Mouse (Mus musculus) megakaryocyte progenitor cell, adult 5-6 weeks (primary cell): ENCODE results near the gene Clec2l. TPM values are rescaled to one million over a fixed set of nuclear protein-coding genes. Genes with fewer than 3 reads are reported as not detected.

Experiments
- ATAC-seq: replicated peaks from 2 replicates; pipeline ENCODE4 v1.8.0; 2016; ENCODE audit warnings: mild to moderate bottlenecking, moderate TSS enrichment, inconsistent platforms; ENCODE audit not compliant: poor library complexity
- total RNA-seq, 2 experiments: library from RNA; stranded (forward) in 1 of 2; stranded (reverse) in 1 of 2; fragments of 157-497, 149-512 nt in 1 of 2; fragments of 200-1000 nt in 1 of 2; gene quantifications; 2 replicates each; pipeline versions ENCODE4 v1.2.3 to v1.2.4; 2015 to 2017

Gene Clec2l
- total RNA-seq, 2 experiments from 2014 or later: not detected

GRCm38 (mm10) chr6:38713957-38714898 is 51.4 kb downstream of the Clec2l start:
- peak; percentile 45; the same call in 1 of the 2 replicates for ATAC-seq

- ATAC-seq: no peak
These were observed 53.0 kb downstream of the Clec2l start for GRCm38 (mm10) chr6:38715881-38716280.

- ATAC-seq: no peak
These were observed 55.8 kb downstream of the Clec2l start for GRCm38 (mm10) chr6:38718625-38719024.

- no peak for ATAC-seq
These were observed 56.4 kb downstream of the Clec2l start for GRCm38 (mm10) chr6:38719229-38719628.

- ATAC-seq: no peak
These were observed 58.5 kb downstream of the Clec2l start for GRCm38 (mm10) chr6:38721361-38721760.

GRCm38 (mm10) chr6:38725515-38725914 is 62.6 kb downstream of the Clec2l start:
- no peak for ATAC-seq

Other genes with a start within 250 kb of the Clec2l start
- 34.8 and 44.5 TPM in 2 replicates for gene Ubn2, start 229.1 kb upstream of the Clec2l start, total RNA-seq (2015)
- gene Ubn2, start 229.1 kb upstream of the Clec2l start, total RNA-seq (2017): 13.5 and 20.6 TPM in 2 replicates
- gene Fmc1, start 129.6 kb upstream of the Clec2l start, total RNA-seq (2015): 99.9 and 108 TPM in 2 replicates
- gene Fmc1, start 129.6 kb upstream of the Clec2l start, total RNA-seq (2017): 58.3 and 60.3 TPM in 2 replicates
- 183 and 193 TPM in 2 replicates for gene Luc7l2, start 111.7 kb upstream of the Clec2l start, total RNA-seq (2015)
- gene Luc7l2, start 111.7 kb upstream of the Clec2l start, total RNA-seq (2017): 181 and 264 TPM in 2 replicates
- 0.05 and 0.22 TPM in 2 replicates for gene Klrg2, start 25.8 kb upstream of the Clec2l start, total RNA-seq (2015)
- gene Klrg2, start 25.8 kb upstream of the Clec2l start, total RNA-seq (2017): not detected in 2 replicates
- gene Tbxas1, start 212.3 kb downstream of the Clec2l start, total RNA-seq (2015): 11.3 and 15.9 TPM in 2 replicates
- gene Tbxas1, start 212.3 kb downstream of the Clec2l start, total RNA-seq (2017): 13.1 TPM in 2 replicates
- 58.0 and 60.1 TPM in 2 replicates for gene Hipk2, start 213.1 kb downstream of the Clec2l start, total RNA-seq (2015)
- gene Hipk2, start 213.1 kb downstream of the Clec2l start, total RNA-seq (2017): 9.0 and 12.6 TPM in 2 replicates